Mouse (Mus musculus) lung, postnatal 36 days (tissue): ENCODE measurements around the gene Gad2.
"Not testable (repeated sequence)": the region's sequence is repeated elsewhere in the genome, so short reads cannot be mapped to it uniquely, and the experiment has no call there.

Experiments used
- DNase-seq: peaks from one replicate; pipeline ENCODE4 v3.0.0; 2022; ENCODE audit warnings: mixed read lengths

Gad2 gene

GRCm38 (mm10) chr2:22621828-22622731 lies at the start of gene Gad2:
Gene Gad2, plus strand, starts transcription at chr2:22622205.
- no peak for DNase-seq

- not testable (repeated sequence) for DNase-seq
These were observed 34.4 kb upstream of the Gad2 start for GRCm38 (mm10) chr2:22587469-22588169.

- DNase-seq, result not testable (repeated sequence)
These were observed 33.8 kb upstream of the Gad2 start for GRCm38 (mm10) chr2:22588170-22588541.

- not testable (repeated sequence) for DNase-seq
These were observed 33.2 kb upstream of the Gad2 start for GRCm38 (mm10) chr2:22588673-22589381.

- not testable (repeated sequence) for DNase-seq
These were observed 32.4 kb upstream of the Gad2 start for GRCm38 (mm10) chr2:22589382-22590205.

- DNase-seq, result no peak
These were observed 31.9 kb upstream of the Gad2 start for GRCm38 (mm10) chr2:22590206-22590490.

GRCm38 (mm10) chr2:22617951-22618350 lies 4.1 kb upstream of the Gad2 start:
- DNase-seq, result no peak

- no peak for DNase-seq
These were observed 2.6 kb upstream of the Gad2 start for GRCm38 (mm10) chr2:22619416-22619815.

- DNase-seq, result no peak
These were observed 2.0 kb upstream of the Gad2 start for GRCm38 (mm10) chr2:22620030-22620429.

- no peak for DNase-seq
These were observed 1.5 kb upstream of the Gad2 start for GRCm38 (mm10) chr2:22620534-22620933.

GRCm38 (mm10) chr2:22620978-22621827 lies 802 bp upstream of the Gad2 start:
- no peak for DNase-seq

GRCm38 (mm10) chr2:22623111-22624070 lies 1.4 kb downstream of the Gad2 start:
- DNase-seq, result no peak

GRCm38 (mm10) chr2:22624188-22624975 lies 2.4 kb downstream of the Gad2 start:
- no peak for DNase-seq

- no peak for DNase-seq
These were observed 3.3 kb downstream of the Gad2 start for GRCm38 (mm10) chr2:22625096-22625960.

- no peak for DNase-seq
These were observed 5.2 kb downstream of the Gad2 start for GRCm38 (mm10) chr2:22627147-22627666.

GRCm38 (mm10) chr2:22627819-22628432 lies 5.9 kb downstream of the Gad2 start:
- no peak for DNase-seq

- DNase-seq, result peak; percentile 21
These were observed 12.8 kb downstream of the Gad2 start for GRCm38 (mm10) chr2:22634766-22635165.

GRCm38 (mm10) chr2:22646134-22646533 lies 24.1 kb downstream of the Gad2 start:
- no peak for DNase-seq
